Mouse (Mus musculus) embryonic fibroblast, embryonic 13.5 days (primary cell): ENCODE measurements around the gene Pcgf1. TPM values are rescaled to one million over a fixed set of nuclear protein-coding genes. Genes with fewer than 3 reads are reported as not detected.

ENCODE experiments used
- H3K27ac ChIP-seq: 2 replicates; pipeline ENCODE4 v1.5.1; 2012; ENCODE audit warnings: low read length, control low read depth, inconsistent platforms; ENCODE audit not compliant: insufficient read depth
- H3K4me1 ChIP-seq: 2 replicates; pipeline ENCODE4 v1.6.1; 2011; ENCODE audit warnings: low read length; ENCODE audit not compliant: control insufficient read depth, insufficient read depth
- H3K4me3 ChIP-seq: 2 replicates; pipeline ENCODE4 v1.5.1; 2011; ENCODE audit warnings: mild to moderate bottlenecking, control low read depth, low read length; ENCODE audit not compliant: insufficient read depth
- CTCF ChIP-seq: IDR thresholded peaks from 2 replicates; pipeline ENCODE4 v1.5.1; 2011; ENCODE audit warnings: mild to moderate bottlenecking, control low read depth, low read length, moderate library complexity, borderline replicate concordance; ENCODE audit not compliant: insufficient read depth
- POLR2A ChIP-seq: IDR thresholded peaks from 2 replicates; pipeline ENCODE4 v1.6.1; 2011; ENCODE audit warnings: low read depth, mild to moderate bottlenecking, control low read depth, low read length, moderate library complexity
- polyA plus RNA-seq: library from polyadenylated mRNA; stranded (reverse); fragments of >200 nt; gene quantifications from 2 replicates; pipeline ENCODE4 v1.2.4, GENCODE M21; 2011; ENCODE audit warnings: low read depth; ENCODE audit not compliant: missing spikeins, insufficient read length

Gene Pcgf1
- polyA plus RNA-seq: 12.1 and 15.2 TPM in 2 replicates

DNA sequence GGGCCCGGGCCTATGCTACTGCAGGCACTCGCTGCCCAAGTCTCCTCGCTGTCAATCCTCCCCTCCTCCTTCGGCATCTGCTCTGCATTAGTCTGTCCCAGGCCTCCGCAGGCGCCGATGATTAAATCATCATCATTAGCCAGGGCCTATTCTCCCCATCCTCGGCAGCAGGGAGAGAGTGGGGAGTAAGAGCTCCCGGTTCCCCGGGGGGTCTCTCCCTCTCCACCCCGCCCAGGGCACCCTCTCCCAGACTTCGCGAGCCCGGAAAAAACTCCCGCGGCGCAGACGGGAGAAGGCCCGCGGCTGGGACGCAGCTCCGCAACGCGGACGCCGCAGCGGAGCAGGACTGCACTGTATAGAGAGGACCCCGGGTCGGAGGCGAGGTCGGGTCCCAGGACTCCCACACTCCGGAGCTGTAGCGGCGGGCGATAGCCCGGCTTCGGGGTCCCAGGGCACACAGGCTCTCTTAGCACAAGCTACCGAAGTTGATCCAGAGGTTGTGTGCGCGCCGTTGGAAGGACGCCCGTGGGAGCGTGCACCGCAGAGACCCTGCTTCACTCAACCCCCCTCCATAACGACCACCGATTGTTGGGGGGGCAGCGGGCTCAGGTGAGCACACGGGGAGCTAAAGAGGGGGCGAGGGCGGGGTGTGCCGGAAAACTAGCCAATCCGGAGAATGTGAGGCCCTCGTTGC lies at the start of gene Pcgf1:
Pcgf1 (plus strand) TSS at position 240 of the 694 bp plus-strand sequence.
- Histone ChIP-seq H3K4me1 (no peaks in the 10 kb centered on the region), H3K4me3 (peak within 1 kb of the TSS; percentile 76), H3K27ac (peak within 1 kb of the TSS; percentile 84)
- TF ChIP-seq CTCF (no peak), POLR2A (no peak; the same call in 1 of the 2 replicates)

DNA sequence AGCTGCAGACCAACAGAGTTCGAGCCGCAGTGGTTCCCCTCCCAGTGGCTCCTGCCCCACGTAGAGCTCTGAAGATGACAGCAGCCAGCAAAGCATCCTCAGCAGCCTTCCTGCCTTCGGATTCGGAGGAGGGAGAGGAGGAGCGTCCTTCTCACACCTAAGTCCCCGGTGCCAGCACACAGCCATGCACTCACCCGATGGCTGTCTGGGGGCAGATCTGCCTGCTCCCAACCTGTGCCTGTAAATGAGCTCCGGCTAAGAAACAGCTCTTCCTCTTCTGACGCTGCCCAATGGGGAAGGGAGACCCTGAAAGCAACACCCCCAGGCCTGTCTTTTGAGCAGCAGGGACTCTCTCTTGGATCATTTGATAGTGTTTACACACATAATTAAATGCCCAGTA lies 47.9 kb upstream of the Pcgf1 start:
- H3K4me3 ChIP-seq: no peak overlapping the region
- no peak; the same call in 1 of the 2 replicates for TF ChIP-seq POLR2A
- TF ChIP-seq CTCF: no peak
- peak overlapping the region; percentile 51; the same call in 1 of the 2 replicates for H3K27ac ChIP-seq
- peaks cover 25% of the 10 kb centered on the region for H3K4me1 ChIP-seq

DNA sequence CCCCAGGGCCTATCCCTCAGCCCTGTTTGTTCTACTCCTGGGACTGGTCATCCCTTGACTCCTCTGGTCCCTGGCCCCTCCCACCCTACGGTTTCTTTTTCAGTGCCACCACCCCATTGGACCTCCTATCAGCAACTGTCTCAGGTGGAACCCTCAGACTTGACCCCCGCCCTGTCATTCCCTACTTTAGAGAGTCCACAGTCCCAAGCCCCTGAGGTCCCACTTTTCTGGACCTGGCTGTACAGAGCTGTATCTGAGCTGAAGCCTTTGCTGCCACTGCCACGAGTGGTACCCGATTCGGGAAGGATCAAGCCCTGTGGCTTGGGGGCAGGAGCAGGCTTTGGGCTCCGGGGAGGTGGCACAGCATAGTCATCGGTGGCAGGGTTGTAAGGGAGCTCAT lies 46.6 kb upstream of the Pcgf1 start:
- Histone ChIP-seq H3K27ac (peak overlapping the region; percentile 85), H3K4me1 (peaks cover 21% of the 10 kb centered on the region; the same call in 1 of the 2 replicates), H3K4me3 (peak overlapping the region; percentile 93)
- TF ChIP-seq CTCF (no peak), POLR2A (no peak)

DNA sequence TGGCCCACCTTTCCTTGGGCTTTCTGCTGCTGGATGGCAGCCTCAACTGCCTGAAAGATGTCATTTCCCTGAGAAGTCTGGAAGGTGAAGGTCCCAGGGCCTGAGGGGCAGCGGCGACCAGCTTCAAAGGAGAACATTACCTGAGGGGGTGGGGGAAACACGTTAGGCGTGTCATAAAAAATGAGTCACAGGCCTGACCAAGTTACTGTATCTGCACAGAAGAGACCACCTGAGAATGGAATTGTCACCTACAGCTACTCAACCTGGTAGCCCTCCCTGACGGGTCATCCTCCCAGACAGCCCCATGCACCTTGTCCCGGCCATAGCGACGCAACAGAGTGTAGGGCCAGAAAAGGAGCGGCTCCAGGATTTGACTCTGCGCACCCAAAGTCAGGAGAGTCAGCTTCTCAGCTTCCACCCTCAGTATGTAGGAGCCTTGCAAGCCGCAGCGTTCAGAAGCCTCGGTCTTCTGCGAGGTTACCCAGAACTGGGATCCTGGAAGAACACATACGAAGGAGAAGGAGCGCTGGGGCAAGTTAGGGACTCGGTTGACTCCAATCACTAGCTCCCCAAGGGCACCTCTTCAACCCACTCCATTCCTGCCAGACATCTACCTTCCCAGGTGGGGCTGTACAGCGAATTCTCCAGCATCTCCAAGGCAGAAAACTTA lies 45.6 kb upstream of the Pcgf1 start:
- TF ChIP-seq POLR2A (0 out of 2 replicates have a peak, but pooled peaks have one; percentile 30), CTCF (no peak)
- Histone ChIP-seq H3K27ac (peak overlapping the region; percentile 85; the same call in 1 of the 2 replicates), H3K4me3 (peak overlapping the region; percentile 93), H3K4me1 (peaks cover 20% of the 10 kb centered on the region; the same call in 1 of the 2 replicates)

DNA sequence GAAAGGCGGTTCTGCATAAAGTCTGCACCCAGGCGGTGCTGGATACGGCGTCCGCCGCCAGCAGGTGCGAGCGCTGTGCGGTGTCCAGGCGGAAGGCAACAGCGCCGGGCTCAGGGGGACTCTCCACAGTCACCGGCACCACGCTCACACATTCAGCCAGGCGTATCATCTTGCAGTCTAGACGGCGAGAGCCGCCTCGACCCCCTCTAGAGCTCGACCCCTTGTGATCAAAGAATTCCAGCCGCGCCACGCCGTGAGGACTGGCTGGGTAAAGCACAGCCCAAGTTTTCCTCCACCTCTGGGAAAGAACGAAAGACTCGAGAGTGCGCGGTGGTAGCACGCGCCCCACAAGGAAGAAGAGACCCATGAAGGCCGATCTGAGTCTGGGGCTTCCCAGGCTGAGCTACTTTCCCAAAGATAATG lies 44.9 kb upstream of the Pcgf1 start:
- peak overlapping the region; percentile 93 for H3K4me3 ChIP-seq
- H3K4me1 ChIP-seq: peaks cover 16% of the 10 kb centered on the region; the same call in 1 of the 2 replicates
- peak overlapping the region; percentile 85 for H3K27ac ChIP-seq
- TF ChIP-seq POLR2A (no peak; the same call in 1 of the 2 replicates), CTCF (no peak)

GRCm38 (mm10) chr6:83033249-83034185 lies 44.2 kb upstream of the Pcgf1 start, which contains the start of the genes Dok1 and Loxl3:
TSS of gene Dok1 (minus strand) at chr6:83033471.
TSS of gene Loxl3 (plus strand) at chr6:83034173.
- Histone ChIP-seq H3K27ac (peak within 1 kb of the TSS; percentile 95), H3K4me3 (peak within 1 kb of the TSS; percentile 93), H3K4me1 (peaks cover 16% of the 10 kb centered on the region)
- TF ChIP-seq POLR2A (peak; percentile 80), CTCF (no peak)

GRCm38 (mm10) chr6:83034463-83035055 lies 43.1 kb upstream of the Pcgf1 start:
- peak overlapping the region; percentile 72 for H3K27ac ChIP-seq
- peak overlapping the region; percentile 93 for H3K4me3 ChIP-seq
- H3K4me1 ChIP-seq: peaks cover 12% of the 10 kb centered on the region; the same call in 1 of the 2 replicates
- no peak for TF ChIP-seq POLR2A
- TF ChIP-seq CTCF: no peak

DNA sequence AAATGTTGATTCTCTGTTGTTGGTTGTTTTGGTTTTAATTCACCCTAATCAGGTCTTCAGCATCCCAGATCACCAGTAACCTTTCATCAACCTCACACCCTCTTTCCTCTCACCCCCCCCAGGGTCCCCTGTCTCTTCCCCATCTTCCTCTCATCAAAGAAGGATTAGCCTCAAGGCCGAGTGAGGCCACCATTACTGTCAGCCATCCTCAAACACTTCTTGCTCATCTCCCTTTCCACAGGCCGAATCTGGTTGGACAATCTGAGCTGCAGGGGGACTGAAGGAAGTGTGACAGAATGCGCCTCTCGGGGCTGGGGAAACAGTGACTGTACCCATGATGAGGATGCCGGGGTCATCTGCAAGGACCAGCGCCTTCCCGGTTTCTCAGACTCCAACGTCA lies 40.5 kb upstream of the Pcgf1 start:
- Histone ChIP-seq H3K27ac (no peak overlapping the region), H3K4me3 (no peak overlapping the region), H3K4me1 (peaks cover 6% of the 10 kb centered on the region)
- no peak for TF ChIP-seq POLR2A
- TF ChIP-seq CTCF: no peak
